Mouse (Mus musculus) forelimb bud, embryonic 11.5 days (tissue): ENCODE data around the gene Tmed4.

Source experiments
- DNase-seq: peaks from one replicate; pipeline ENCODE4 v3.0.0-alpha.2; 2012; ENCODE audit warnings: low read depth, low spot score

Tmed4 gene

GRCm38 (mm10) chr11:6274387-6275093, at the start of gene Tmed4:
Tmed4 (minus strand) TSS chr11:6274870.
- peak; percentile 99 for DNase-seq

GRCm38 (mm10) chr11:6323348-6323747, 48.7 kb upstream of the Tmed4 start:
- no peak for DNase-seq

- no peak for DNase-seq
These were observed 47.4 kb upstream of the Tmed4 start for GRCm38 (mm10) chr11:6322086-6322485.

- no peak for DNase-seq
These were observed 44.7 kb upstream of the Tmed4 start for GRCm38 (mm10) chr11:6319374-6319773.

GRCm38 (mm10) chr11:6318559-6318958, 43.9 kb upstream of the Tmed4 start:
- no peak for DNase-seq

- DNase-seq, result no peak
These were observed 42.2 kb upstream of the Tmed4 start for GRCm38 (mm10) chr11:6316821-6317220.

- DNase-seq, result no peak
These were observed 39.3 kb upstream of the Tmed4 start for GRCm38 (mm10) chr11:6313874-6314406.

- no peak for DNase-seq
These were observed 33.5 kb upstream of the Tmed4 start for GRCm38 (mm10) chr11:6308181-6308580.

- no peak for DNase-seq
These were observed 31.3 kb upstream of the Tmed4 start for GRCm38 (mm10) chr11:6305943-6306430.

- DNase-seq, result no peak
These were observed 28.1 kb upstream of the Tmed4 start for GRCm38 (mm10) chr11:6302793-6303192.

GRCm38 (mm10) chr11:6299435-6299834, 24.8 kb upstream of the Tmed4 start:
- DNase-seq, result no peak

GRCm38 (mm10) chr11:6296077-6296476, 21.4 kb upstream of the Tmed4 start:
- no peak for DNase-seq

- no peak for DNase-seq
These were observed 20.0 kb upstream of the Tmed4 start for GRCm38 (mm10) chr11:6294632-6295031.

GRCm38 (mm10) chr11:6293601-6294000, 18.9 kb upstream of the Tmed4 start:
- no peak for DNase-seq

GRCm38 (mm10) chr11:6292988-6293349, 18.3 kb upstream of the Tmed4 start:
- no peak for DNase-seq

GRCm38 (mm10) chr11:6292116-6292987, 17.7 kb upstream of the Tmed4 start:
- peak; percentile 76 for DNase-seq

- DNase-seq, result peak; percentile 97
These were observed 16.9 kb upstream of the Tmed4 start, which contains the start of gene Ogdh for GRCm38 (mm10) chr11:6291401-6292115. Ogdh (plus strand) TSS chr11:6291633.

- DNase-seq, result no peak
These were observed 16.2 kb upstream of the Tmed4 start for GRCm38 (mm10) chr11:6290883-6291282.

- no peak for DNase-seq
These were observed 15.5 kb upstream of the Tmed4 start for GRCm38 (mm10) chr11:6290138-6290537.

- DNase-seq, result no peak
These were observed 8.3 kb upstream of the Tmed4 start for GRCm38 (mm10) chr11:6282940-6283339.

- DNase-seq, result no peak
These were observed 1.8 kb upstream of the Tmed4 start for GRCm38 (mm10) chr11:6276466-6276865.

- DNase-seq, result no peak
These were observed 419 bp upstream of the Tmed4 start for GRCm38 (mm10) chr11:6275094-6275484.
